Mouse (Mus musculus): ENCODE results near the gene Npas3. TPM values are rescaled to one million over a fixed set of nuclear protein-coding genes. Genes with fewer than 3 reads are reported as not detected.

The Npas3 gene
- polyA plus RNA-seq, 1 experiment, result not detected

- Histone ChIP-seq H3K4me1 (ENCODE audit: control insufficient read depth) (no peaks in the 10 kb centered on the region), H3K4me3 (replicated peaks) (no peak overlapping the region), H3K9me3 (ENCODE audit: control insufficient read depth, low read length) (no peaks in the 10 kb centered on the region), H3K27me3 (ENCODE audit: control insufficient read depth) (no peaks in the 10 kb centered on the region), H3K36me3 (ENCODE audit: control insufficient read depth) (no peaks in the 10 kb centered on the region)
- no peak for TF ChIP-seq TAL1 (IDR thresholded peaks at IDR 0.05; ENCODE audit: low read length)
- TF ChIP-seq GATA1 (IDR thresholded peaks at IDR 0.05; ENCODE audit: low read length), result no peak
These were observed 845.3 kb downstream of the Npas3 start for GRCm38 (mm10) chr12:54093729-54094128.

- H3K4me1 ChIP-seq (ENCODE audit: control insufficient read depth), result no peaks in the 10 kb centered on the region
- no peaks in the 10 kb centered on the region for H3K36me3 ChIP-seq (ENCODE audit: control insufficient read depth)
- TF ChIP-seq TAL1 (IDR thresholded peaks at IDR 0.05; ENCODE audit: low read length) (no peak), GATA1 (IDR thresholded peaks at IDR 0.05; ENCODE audit: low read length) (no peak)
- no peak overlapping the region for H3K4me3 ChIP-seq (replicated peaks)
- no peaks in the 10 kb centered on the region for H3K9me3 ChIP-seq (ENCODE audit: control insufficient read depth, low read length)
- H3K27me3 ChIP-seq (ENCODE audit: control insufficient read depth), result no peaks in the 10 kb centered on the region
These were observed 848.0 kb downstream of the Npas3 start for GRCm38 (mm10) chr12:54096492-54096891.

GRCm38 (mm10) chr12:54098136-54098535 is 849.7 kb downstream of the Npas3 start:
- H3K4me1 ChIP-seq (ENCODE audit: control insufficient read depth), result no peaks in the 10 kb centered on the region
- TF ChIP-seq TAL1 (IDR thresholded peaks at IDR 0.05; ENCODE audit: low read length) (no peak), GATA1 (IDR thresholded peaks at IDR 0.05; ENCODE audit: low read length) (no peak)
- no peaks in the 10 kb centered on the region for H3K9me3 ChIP-seq (ENCODE audit: control insufficient read depth, low read length)
- no peaks in the 10 kb centered on the region for H3K36me3 ChIP-seq (ENCODE audit: control insufficient read depth)
- H3K4me3 ChIP-seq (replicated peaks), result no peak overlapping the region
- no peaks in the 10 kb centered on the region for H3K27me3 ChIP-seq (ENCODE audit: control insufficient read depth)

- no peaks in the 10 kb centered on the region for H3K9me3 ChIP-seq (ENCODE audit: control insufficient read depth, low read length)
- no peak for TF ChIP-seq TAL1 (IDR thresholded peaks at IDR 0.05; ENCODE audit: low read length)
- no peak for TF ChIP-seq GATA1 (IDR thresholded peaks at IDR 0.05; ENCODE audit: low read length)
- no peak overlapping the region for H3K4me3 ChIP-seq (replicated peaks)
These were observed 850.3 kb downstream of the Npas3 start for GRCm38 (mm10) chr12:54098785-54099184.

GRCm38 (mm10) chr12:54099458-54099857 is 851.0 kb downstream of the Npas3 start:
- TF ChIP-seq TAL1 (IDR thresholded peaks at IDR 0.05; ENCODE audit: low read length), result no peak
- TF ChIP-seq GATA1 (IDR thresholded peaks at IDR 0.05; ENCODE audit: low read length), result no peak
- Histone ChIP-seq H3K4me3 (replicated peaks) (no peak overlapping the region), H3K36me3 (ENCODE audit: control insufficient read depth) (no peaks in the 10 kb centered on the region)

More at GRCm38 (mm10) chr12:54098785-54099184, 850.3 kb downstream of the Npas3 start:
- H3K27me3 ChIP-seq (ENCODE audit: control insufficient read depth), result no peaks in the 10 kb centered on the region
- no peaks in the 10 kb centered on the region for H3K36me3 ChIP-seq (ENCODE audit: control insufficient read depth)
- H3K4me1 ChIP-seq (ENCODE audit: control insufficient read depth), result no peaks in the 10 kb centered on the region

GRCm38 (mm10) chr12:54101307-54101870 is 852.9 kb downstream of the Npas3 start:
- Histone ChIP-seq H3K27me3 (ENCODE audit: control insufficient read depth) (no peaks in the 10 kb centered on the region), H3K4me3 (replicated peaks) (no peak overlapping the region), H3K36me3 (ENCODE audit: control insufficient read depth) (no peaks in the 10 kb centered on the region), H3K4me1 (ENCODE audit: control insufficient read depth) (no peaks in the 10 kb centered on the region), H3K9me3 (ENCODE audit: control insufficient read depth, low read length) (no peaks in the 10 kb centered on the region)
- TF ChIP-seq GATA1 (IDR thresholded peaks at IDR 0.05; ENCODE audit: low read length), result no peak
- TF ChIP-seq TAL1 (IDR thresholded peaks at IDR 0.05; ENCODE audit: low read length), result no peak

More at GRCm38 (mm10) chr12:54099458-54099857, 851.0 kb downstream of the Npas3 start:
- no peaks in the 10 kb centered on the region for H3K27me3 ChIP-seq (ENCODE audit: control insufficient read depth)
- no peaks in the 10 kb centered on the region for H3K4me1 ChIP-seq (ENCODE audit: control insufficient read depth)
- no peaks in the 10 kb centered on the region for H3K9me3 ChIP-seq (ENCODE audit: control insufficient read depth, low read length)

GRCm38 (mm10) chr12:54102500-54102899 is 854.0 kb downstream of the Npas3 start:
- Histone ChIP-seq H3K4me3 (replicated peaks) (no peak overlapping the region), H3K4me1 (ENCODE audit: control insufficient read depth) (no peaks in the 10 kb centered on the region), H3K36me3 (ENCODE audit: control insufficient read depth) (no peaks in the 10 kb centered on the region), H3K27me3 (ENCODE audit: control insufficient read depth) (no peaks in the 10 kb centered on the region), H3K9me3 (ENCODE audit: control insufficient read depth, low read length) (no peaks in the 10 kb centered on the region)
- TF ChIP-seq GATA1 (IDR thresholded peaks at IDR 0.05; ENCODE audit: low read length), result no peak
- no peak for TF ChIP-seq TAL1 (IDR thresholded peaks at IDR 0.05; ENCODE audit: low read length)

- Histone ChIP-seq H3K9me3 (ENCODE audit: control insufficient read depth, low read length) (no peaks in the 10 kb centered on the region), H3K4me1 (ENCODE audit: control insufficient read depth) (no peaks in the 10 kb centered on the region), H3K27me3 (ENCODE audit: control insufficient read depth) (no peaks in the 10 kb centered on the region), H3K36me3 (ENCODE audit: control insufficient read depth) (no peaks in the 10 kb centered on the region), H3K4me3 (replicated peaks) (no peak overlapping the region)
- no peak for TF ChIP-seq GATA1 (IDR thresholded peaks at IDR 0.05; ENCODE audit: low read length)
- no peak for TF ChIP-seq TAL1 (IDR thresholded peaks at IDR 0.05; ENCODE audit: low read length)
These were observed 857.1 kb downstream of the Npas3 start for GRCm38 (mm10) chr12:54105531-54105930.

- H3K4me1 ChIP-seq (ENCODE audit: control insufficient read depth), result no peaks in the 10 kb centered on the region
- H3K9me3 ChIP-seq (ENCODE audit: control insufficient read depth, low read length), result no peaks in the 10 kb centered on the region
- no peak overlapping the region for H3K4me3 ChIP-seq (replicated peaks)
- H3K27me3 ChIP-seq (ENCODE audit: control insufficient read depth), result no peaks in the 10 kb centered on the region
- TF ChIP-seq TAL1 (IDR thresholded peaks at IDR 0.05; ENCODE audit: low read length) (no peak), GATA1 (IDR thresholded peaks at IDR 0.05; ENCODE audit: low read length) (no peak)
- H3K36me3 ChIP-seq (ENCODE audit: control insufficient read depth), result no peaks in the 10 kb centered on the region
These were observed 857.5 kb downstream of the Npas3 start for GRCm38 (mm10) chr12:54105946-54106345.

GRCm38 (mm10) chr12:54110342-54110741 is 861.9 kb downstream of the Npas3 start:
- TF ChIP-seq TAL1 (IDR thresholded peaks at IDR 0.05; ENCODE audit: low read length) (no peak), GATA1 (IDR thresholded peaks at IDR 0.05; ENCODE audit: low read length) (no peak)
- Histone ChIP-seq H3K36me3 (ENCODE audit: control insufficient read depth) (no peaks in the 10 kb centered on the region), H3K27me3 (ENCODE audit: control insufficient read depth) (no peaks in the 10 kb centered on the region), H3K4me1 (ENCODE audit: control insufficient read depth) (no peaks in the 10 kb centered on the region), H3K9me3 (ENCODE audit: control insufficient read depth, low read length) (no peaks in the 10 kb centered on the region), H3K4me3 (replicated peaks) (no peak overlapping the region)
